Mouse (Mus musculus) embryo, embryonic 10 days (tissue): Measurements from ENCODE around the gene Fam53a.

Source experiments
- DNase-seq: peaks from one replicate; pipeline ENCODE4 v3.0.0-alpha.2; 2015; ENCODE audit warnings: low spot score

The Fam53a gene

GRCm38 (mm10) chr5:33629301-33629987, at the start of gene Fam53a, which contains the start of gene Gm9903:
Gene Fam53a, minus strand, starts transcription at chr5:33629635.
Gene Gm9903, plus strand, starts transcription at chr5:33629925.
- DNase-seq: peak; percentile 99

DNA sequence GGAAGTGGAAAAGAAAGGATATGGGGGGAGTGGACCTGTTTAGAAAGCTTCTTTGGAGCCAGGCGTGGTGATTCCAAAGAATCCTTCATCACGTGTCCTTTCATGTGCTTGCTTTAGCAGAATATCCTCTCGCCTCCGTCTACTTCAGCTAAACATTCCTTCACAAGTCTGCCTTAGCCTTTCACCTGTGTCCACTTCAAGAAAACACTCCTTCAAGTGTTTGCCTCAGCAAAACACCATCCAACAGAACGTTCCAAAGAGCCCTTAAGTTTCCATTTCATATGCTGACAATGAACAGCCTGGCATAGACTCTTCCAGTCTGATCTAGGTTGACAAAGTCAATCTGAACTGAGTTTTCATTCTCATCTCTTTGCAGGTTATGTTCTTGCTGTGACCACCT, 48.8 kb upstream of the Fam53a start:
- DNase-seq: no peak

DNA sequence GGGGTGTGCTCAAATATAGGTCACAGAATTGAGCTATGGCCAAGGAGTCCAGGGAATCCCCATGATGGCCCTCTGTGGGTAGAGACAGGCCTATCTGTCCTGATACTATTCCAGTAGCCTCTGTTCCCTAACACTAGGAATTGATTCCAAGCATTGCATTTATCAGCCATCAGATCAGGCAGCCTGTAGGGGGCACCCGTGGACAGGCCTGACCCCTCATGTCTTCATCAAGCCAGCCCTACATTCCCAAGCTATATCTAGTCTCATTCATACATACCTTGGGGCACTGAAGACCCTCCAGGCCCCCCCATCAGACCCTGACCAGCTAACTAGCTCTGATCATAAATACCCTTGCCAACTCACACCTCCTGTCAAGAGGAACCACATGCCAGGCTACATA, 46.5 kb upstream of the Fam53a start:
- peak; percentile 85 for DNase-seq

- no peak for DNase-seq
These were observed 45.0 kb upstream of the Fam53a start for GRCm38 (mm10) chr5:33674439-33674838.

DNA sequence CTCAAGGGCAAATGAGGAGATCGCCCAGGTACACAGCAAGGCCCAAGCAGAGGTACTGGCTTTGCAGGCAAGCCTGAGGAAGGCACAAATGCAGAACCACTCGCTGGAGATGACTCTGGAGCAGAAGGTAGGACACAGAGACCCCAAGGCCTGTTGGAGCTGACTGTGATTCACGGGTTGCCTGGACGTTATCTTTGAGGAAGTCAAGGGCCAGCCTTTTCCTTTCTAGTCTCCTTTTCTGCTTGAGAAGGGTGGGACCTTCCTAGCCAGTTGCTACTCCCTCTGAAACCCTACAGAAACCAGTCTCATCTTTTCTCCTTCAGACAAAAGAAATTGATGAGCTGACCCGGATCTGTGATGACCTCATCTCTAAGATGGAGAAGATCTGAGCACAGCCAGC, 42.2 kb upstream of the Fam53a start:
- no peak for DNase-seq

GRCm38 (mm10) chr5:33668223-33668622, 38.8 kb upstream of the Fam53a start:
- peak; percentile 35 for DNase-seq

GRCm38 (mm10) chr5:33658664-33659050, 29.2 kb upstream of the Fam53a start:
- DNase-seq: no peak

DNA sequence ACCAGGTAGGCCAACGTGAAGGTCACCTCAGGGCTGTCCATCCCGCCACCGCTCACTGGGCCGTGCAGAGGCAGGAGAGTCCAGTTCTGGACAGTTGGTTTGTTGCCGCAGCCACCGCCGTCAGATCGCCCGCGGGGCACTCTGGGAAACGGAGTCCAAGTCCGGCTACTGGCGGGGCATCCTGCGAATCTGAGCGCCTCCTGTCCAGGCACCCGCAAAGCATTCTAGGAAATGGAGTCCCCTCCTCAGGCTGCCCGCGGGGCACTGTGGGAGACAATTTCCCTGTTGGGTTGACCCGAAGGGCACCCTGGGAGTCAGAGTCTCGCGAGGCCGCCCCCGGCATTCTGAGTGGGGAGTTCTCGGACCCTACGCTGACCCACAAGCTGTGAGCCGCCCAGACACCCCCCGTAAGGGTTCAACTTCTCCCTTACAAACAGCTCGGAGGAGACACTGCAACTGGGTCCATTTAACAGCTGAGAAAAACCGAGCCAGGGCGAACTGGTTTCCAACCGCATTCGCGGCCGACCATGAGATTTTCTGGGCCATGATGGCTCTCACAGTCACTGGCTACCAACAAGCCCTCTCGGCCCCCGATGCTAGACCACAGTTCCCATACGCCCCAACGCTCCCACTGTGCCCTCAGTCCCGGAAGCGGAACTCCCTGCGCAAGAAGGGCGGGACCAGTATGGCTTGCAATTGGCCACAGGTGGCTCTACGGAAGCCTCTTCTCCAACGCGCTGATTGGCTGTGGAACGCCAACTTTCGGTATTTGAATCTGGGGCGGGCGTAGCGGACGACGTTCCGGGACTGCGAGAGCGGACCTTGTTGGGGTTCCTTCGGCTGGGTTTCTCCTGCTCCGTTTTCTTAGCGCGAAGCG, 28.6 kb upstream of the Fam53a start, which contains the start of the genes Tacc3 and Tmem129:
TSS of gene Tacc3 (plus strand) at position 342 of the 877 bp plus-strand sequence.
TSS of gene Tmem129 (minus strand) at position 630 of the 877 bp plus-strand sequence.
- peak; percentile 99 for DNase-seq

- no peak for DNase-seq
These were observed 27.9 kb upstream of the Fam53a start for GRCm38 (mm10) chr5:33657251-33657786.

DNA sequence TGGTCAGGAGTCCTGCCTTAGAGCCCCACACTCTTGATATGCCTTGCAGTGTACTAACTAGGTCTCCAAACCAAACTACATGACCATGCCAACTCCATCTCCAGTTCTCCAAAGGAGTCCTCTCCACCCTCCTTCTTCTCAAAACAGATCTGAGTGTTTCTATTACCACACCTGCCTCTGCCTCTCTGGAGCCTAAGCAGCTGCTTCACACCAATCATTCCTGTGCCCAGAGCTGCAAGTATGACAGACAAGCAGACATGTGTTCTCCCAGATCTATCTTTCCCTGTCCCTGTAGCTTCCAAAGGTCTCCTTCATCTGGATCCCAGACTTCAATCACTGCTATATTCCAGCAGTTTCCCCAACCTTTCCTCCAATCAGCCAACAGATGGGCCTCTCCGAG, 27.3 kb upstream of the Fam53a start:
- no peak for DNase-seq

GRCm38 (mm10) chr5:33655251-33655840, 25.9 kb upstream of the Fam53a start:
- DNase-seq: no peak

DNA sequence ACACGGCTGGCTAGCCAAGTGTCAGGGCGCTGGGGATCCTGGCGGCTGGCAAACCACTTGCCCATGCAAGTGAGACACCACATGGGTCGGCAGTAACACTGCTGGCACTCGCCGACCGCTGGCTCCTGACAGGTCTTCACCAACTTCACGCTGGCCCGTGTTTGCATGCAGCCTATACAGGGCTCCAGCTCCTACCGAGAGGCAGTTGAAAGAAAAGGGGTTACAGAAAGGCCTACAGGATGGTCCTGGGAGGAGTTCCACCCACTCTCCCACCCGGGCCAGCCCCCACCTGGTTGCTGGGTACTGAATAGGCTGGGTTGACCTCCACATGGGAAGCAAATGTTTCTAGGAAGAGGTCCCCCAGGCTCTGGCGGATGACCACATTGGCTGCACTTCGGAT, 25.0 kb upstream of the Fam53a start:
- DNase-seq: no peak

DNA sequence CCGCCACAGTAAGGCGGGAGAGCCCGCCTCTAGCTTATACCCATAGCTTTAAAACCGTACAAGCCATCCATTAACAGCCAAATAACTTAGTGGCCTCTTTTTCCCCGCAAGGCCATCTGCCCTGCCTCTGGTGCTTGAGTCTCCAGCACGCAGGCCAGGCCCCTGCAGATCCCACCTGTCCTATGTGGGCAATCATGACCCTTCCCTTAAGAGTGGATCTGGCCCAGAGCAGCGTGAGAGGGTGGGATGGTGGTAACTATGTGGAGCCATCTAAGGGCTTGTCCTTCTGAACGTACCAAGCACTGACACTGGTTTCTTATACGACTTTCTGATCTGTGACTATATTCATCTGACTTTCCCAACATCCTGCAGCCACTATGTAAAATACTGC, 23.3 kb upstream of the Fam53a start:
- no peak for DNase-seq

DNA sequence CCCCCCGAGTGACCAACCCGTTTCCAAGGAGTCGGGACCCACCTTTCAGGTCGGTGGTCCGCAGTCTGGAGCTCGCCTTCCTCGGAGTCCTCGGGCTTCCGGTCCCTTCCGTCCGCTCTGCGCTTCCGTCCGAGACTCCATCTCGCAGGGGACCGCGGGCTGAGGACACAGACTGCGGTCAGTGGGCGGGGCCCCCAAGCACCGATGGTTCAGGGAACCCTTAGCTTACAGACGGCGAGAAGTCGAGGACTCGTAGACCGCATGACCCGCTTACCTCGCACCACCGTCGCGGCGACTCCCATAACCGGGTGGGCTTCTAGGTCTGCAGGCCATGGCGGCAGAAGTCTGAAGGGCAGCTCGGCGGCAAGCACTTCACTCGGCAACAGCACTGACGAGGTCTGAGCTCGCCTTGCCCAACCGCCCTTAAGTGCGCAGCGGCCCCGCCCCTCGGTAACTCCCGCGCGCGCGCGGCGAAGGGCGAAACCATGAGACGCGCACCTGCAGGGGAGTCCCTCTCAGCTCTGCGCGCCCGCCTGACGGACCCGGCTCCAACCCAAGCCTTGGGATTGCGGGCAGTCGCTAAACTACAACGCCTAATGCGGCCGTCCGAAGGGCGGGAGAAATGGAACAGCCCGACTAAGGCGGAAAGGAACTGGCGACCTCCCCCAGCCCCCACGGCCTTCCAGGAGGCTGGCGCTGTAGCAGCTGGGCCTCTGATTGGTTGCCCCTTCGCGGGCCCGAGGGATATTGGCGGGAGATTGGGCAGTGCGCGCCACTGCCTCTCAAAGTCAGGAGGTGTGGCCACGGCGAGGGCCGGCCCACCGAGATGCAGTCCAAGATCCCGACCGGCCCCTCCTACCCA, 22.7 kb upstream of the Fam53a start, which contains the start of gene Slbp:
TSS of gene Slbp (minus strand) at position 654 of the 862 bp plus-strand sequence.
- peak; percentile 98 for DNase-seq

DNA sequence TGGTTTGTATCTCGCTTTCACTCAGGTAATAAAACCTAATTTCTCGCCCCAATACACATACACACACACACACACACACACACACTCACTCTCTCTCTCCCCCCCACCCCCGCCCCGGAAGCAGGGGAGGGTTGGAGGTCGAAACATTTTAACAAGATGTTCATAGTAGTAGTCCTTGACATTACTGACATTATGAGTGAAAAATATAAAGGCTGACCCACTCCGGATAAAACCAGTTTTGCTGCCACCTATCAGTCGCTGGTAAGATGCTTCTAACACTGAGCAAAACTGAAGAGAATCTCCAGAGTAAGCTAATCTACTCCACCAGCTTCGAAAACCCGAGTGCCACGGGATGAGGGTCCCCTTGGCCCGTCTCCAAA, 22.1 kb upstream of the Fam53a start:
- DNase-seq: no peak

- DNase-seq: no peak
These were observed 21.6 kb upstream of the Fam53a start for GRCm38 (mm10) chr5:33651017-33651416.

DNA sequence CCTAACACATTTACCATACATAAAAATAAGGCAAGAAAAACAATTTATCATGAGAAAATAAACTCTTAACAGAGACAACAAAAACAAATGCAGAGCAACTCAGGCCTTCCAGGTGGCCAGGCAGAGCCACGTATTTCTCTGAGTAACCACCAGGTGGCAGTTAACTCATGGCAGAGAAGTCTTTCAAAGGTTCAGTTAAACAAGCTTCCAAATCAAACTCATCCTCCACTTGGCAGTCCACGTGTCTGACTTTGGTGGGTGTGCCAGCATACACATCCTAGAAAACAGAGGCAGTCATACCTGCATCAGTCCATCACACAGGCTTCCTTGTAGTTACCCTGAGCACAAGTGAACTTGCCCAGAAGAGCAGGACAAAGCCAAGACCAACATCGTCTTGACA, 11.2 kb upstream of the Fam53a start:
- DNase-seq: peak; percentile 64

GRCm38 (mm10) chr5:33638826-33639225, 9.4 kb upstream of the Fam53a start:
- DNase-seq: no peak

DNA sequence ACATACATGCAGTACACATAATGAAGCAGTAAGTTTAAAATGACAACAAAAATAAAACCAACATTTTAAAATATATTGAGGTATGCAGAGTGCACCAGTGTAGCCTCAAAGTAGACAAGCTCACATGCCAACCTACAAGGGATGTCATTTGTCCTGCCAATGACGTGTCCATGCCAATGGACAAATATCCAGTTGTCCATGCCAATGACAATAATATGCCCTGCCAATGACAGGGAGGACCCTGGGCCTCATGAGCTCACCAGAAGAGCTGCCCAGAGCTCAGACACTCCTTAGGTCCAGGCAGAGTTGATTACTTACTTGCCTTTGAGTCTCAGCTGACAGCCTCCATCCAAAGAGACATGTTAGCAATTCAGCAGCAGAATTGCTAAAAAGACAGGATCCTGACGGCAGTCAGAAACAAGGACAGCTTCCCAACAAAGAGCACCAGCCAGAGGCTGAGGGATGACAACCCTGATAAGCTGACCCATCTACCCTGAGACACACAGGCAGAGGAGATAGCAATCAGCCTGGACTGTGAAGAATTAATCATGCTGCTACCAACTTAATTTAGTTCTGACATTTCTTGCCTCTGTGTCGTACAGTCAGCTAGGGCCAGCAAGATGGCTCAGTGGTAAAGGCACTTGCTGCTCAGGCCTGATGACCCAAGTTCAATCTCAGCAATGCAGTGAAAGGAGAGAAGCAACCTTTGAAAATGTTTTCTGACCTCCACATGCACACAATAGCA, 8.3 kb upstream of the Fam53a start:
- no peak for DNase-seq

- no peak for DNase-seq
These were observed 5.9 kb upstream of the Fam53a start for GRCm38 (mm10) chr5:33635361-33635760.

DNA sequence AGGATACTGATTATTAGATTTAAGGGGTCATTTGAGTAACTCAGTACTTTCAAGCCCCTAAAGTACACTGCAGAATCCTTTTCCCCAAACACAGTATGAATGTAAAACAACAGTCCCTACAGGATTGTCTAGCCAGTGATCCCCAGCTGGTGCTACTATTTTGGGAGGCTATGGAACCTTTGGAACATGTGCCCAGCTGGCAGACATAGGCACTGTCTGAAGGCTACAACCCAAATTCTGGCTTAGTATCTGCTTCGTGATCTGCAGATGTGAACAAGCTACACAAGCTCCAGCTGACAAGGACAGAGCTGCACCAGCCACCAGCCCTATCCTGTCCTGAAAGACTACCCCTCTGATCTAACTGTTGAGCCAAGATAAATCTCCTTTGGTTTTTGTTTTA, 3.1 kb upstream of the Fam53a start:
- no peak for DNase-seq
